Comparison of ENCODE assay signal across 8 mouse cellular contexts in genomic region chr9:54917010-54917677, GRCm38 (mm10). TPM values are rescaled to one million over a fixed set of nuclear protein-coding genes. Genes with fewer than 3 reads are reported as not detected.
DNase-seq lines count a peak whose midpoint lies in the region; ATAC-seq and TF ChIP-seq lines count a peak whose summit lies in the region.

Gene Hykk, plus strand, starts transcription at chr9:54917283.

- ATAC-seq in hindbrain, embryonic 11.5 days (ENCODE audit: low FRiP score) = peak; percentile 99
- peak; percentile 99 for ATAC-seq in lung, embryonic 16.5 days (ENCODE audit: low read depth)

- peak within 1 kb of the TSS; percentile 61 for H3K9ac ChIP-seq in hindbrain, embryonic 11.5 days (ENCODE audit: low read depth, low read length)
- peak within 1 kb of the TSS; percentile 74 for H3K9ac ChIP-seq in lung, embryonic 16.5 days (ENCODE audit: low read length)

- TF ChIP-seq POLR2A in thymus, adult 2 months (IDR thresholded peaks at IDR 0.05; ENCODE audit: control insufficient read depth, extremely low read depth, insufficient read depth, low read length, poor library complexity) = no peak

- peak within 1 kb of the TSS; percentile 56 for H3K4me3 ChIP-seq in hindbrain, embryonic 11.5 days (ENCODE audit: low read depth, low read length)
- H3K4me3 ChIP-seq in lung, embryonic 16.5 days (ENCODE audit: low read length) = peak within 1 kb of the TSS; percentile 75
- peak within 1 kb of the TSS; percentile 43 for H3K4me3 ChIP-seq in thymus, adult 2 months (ENCODE audit: control insufficient read depth, insufficient read depth, low read length)

- peak within 1 kb of the TSS; percentile 81 for H3K4me2 ChIP-seq in hindbrain, embryonic 11.5 days (replicated peaks; ENCODE audit: low read depth, low read length)
- peak within 1 kb of the TSS; percentile 87 for H3K4me2 ChIP-seq in lung, embryonic 16.5 days (ENCODE audit: low read depth, low read length)

- no peaks in the 10 kb centered on the region for H3K4me1 ChIP-seq in hindbrain, embryonic 11.5 days (replicated peaks; ENCODE audit: control insufficient read depth, insufficient read depth, low read length)
- peaks cover 11% of the 10 kb centered on the region for H3K4me1 ChIP-seq in lung, embryonic 16.5 days (replicated peaks; ENCODE audit: control insufficient read depth, insufficient read depth, low read length)
- peaks cover 6% of the 10 kb centered on the region for H3K4me1 ChIP-seq in thymus, adult 2 months (replicated peaks; ENCODE audit: control insufficient read depth, insufficient read depth, low read length)

- WGBS in hindbrain, embryonic 11.5 days = under 1% methylated on average over 34 of the region's 34 CpGs
- WGBS in lung, embryonic 16.5 days = 0% methylated on average over 33 of the region's 34 CpGs
- 3% methylated on average over 34 of the region's 34 CpGs for WGBS in thymus, adult 2 months

- no peak for TF ChIP-seq CTCF in thymus, adult 2 months (IDR thresholded peaks at IDR 0.05; ENCODE audit: borderline replicate concordance, control insufficient read depth, extremely low read depth, insufficient read depth, low read length, poor library complexity)

- H3K36me3 ChIP-seq in hindbrain, embryonic 11.5 days (ENCODE audit: control insufficient read depth, insufficient read depth, low read length) = no peaks in the 10 kb centered on the region
- no peaks in the 10 kb centered on the region for H3K36me3 ChIP-seq in lung, embryonic 16.5 days (ENCODE audit: control insufficient read depth, insufficient read depth, low read length)
- no peaks in the 10 kb centered on the region for H3K36me3 ChIP-seq in thymus, adult 2 months (ENCODE audit: control insufficient read depth, insufficient read depth, low read length)

- H3K27ac ChIP-seq in hindbrain, embryonic 11.5 days (ENCODE audit: low read depth, low read length) = no peak within 1 kb of the TSS
- peak within 1 kb of the TSS; percentile 23 for H3K27ac ChIP-seq in lung, embryonic 16.5 days (ENCODE audit: low read length)
- no peak within 1 kb of the TSS for H3K27ac ChIP-seq in thymus, adult 2 months (ENCODE audit: control insufficient read depth, insufficient read depth, low read length)

- DNase-seq in R1 (ENCODE audit: low read depth, low spot score) = peak; percentile 100
- DNase-seq in cerebellum, postnatal 14 days = peak; percentile 92
- DNase-seq in frontal cortex, postnatal 10 days (ENCODE audit: low spot score in 2 of 2) = peak; percentile 87 to 90
- peak; percentile 89 for DNase-seq in hindbrain, embryonic 11.5 days (ENCODE audit: low spot score)
- peak; percentile 95 for DNase-seq in layer of hippocampus, adult 9-11 months
- peak; percentile 79 for DNase-seq in ovary, adult 18-20 months (ENCODE audit: low spot score)
- DNase-seq in thymus, adult 2 months = peak; percentile 77

- H3K9me3 ChIP-seq in hindbrain, embryonic 11.5 days (ENCODE audit: control insufficient read depth, low read length) = no peaks in the 10 kb centered on the region
- H3K9me3 ChIP-seq in lung, embryonic 16.5 days (ENCODE audit: control insufficient read depth, low read length) = 0 out of 2 replicates have a peak, but pooled peaks cover 2% of the 10 kb centered on the region

- H3K27me3 ChIP-seq in hindbrain, embryonic 11.5 days (ENCODE audit: control insufficient read depth, insufficient read depth, low read length) = no peaks in the 10 kb centered on the region
- no peaks in the 10 kb centered on the region for H3K27me3 ChIP-seq in lung, embryonic 16.5 days (ENCODE audit: control insufficient read depth, insufficient read depth, low read depth, low read length)
- no peaks in the 10 kb centered on the region for H3K27me3 ChIP-seq in thymus, adult 2 months (ENCODE audit: control insufficient read depth, insufficient read depth, low read length)

RNA-seq across cellular contexts. Expression of gene Hykk, which starts in this region (rescaled TPM):
- polyA plus RNA-seq in hindbrain, embryonic 11.5 days (2014; fragmentation: Nextera tagmentation; extraction: Ambion mirVana) = 4.2 and 5.6 TPM in 2 replicates
- polyA plus RNA-seq in lung, embryonic 16.5 days (2015; fragmentation: Nextera tagmentation; extraction: Ambion mirVana) = 4.2 and 4.7 TPM in 2 replicates
- polyA plus RNA-seq in thymus, adult 2 months (2012; rRNA removed) = 0.17 and 0.22 TPM in 2 replicates

Comparison
In these comparisons a context has a peak if more than half of its experiments do, and no peak if none do; other contexts are left out.
1. Peak in DNase-seq and H3K4me3 ChIP-seq in thymus, adult 2 months; RNA of the gene not detected or under 1 TPM.